Mouse (Mus musculus): ENCODE measurements around the gene Sp2. TPM values are rescaled to one million over a fixed set of nuclear protein-coding genes. Genes with fewer than 3 reads are reported as not detected.
A peak's percentile ranks its signal among the peaks of the same experiment; 100 is the strongest.

Sp2 gene
- total RNA-seq (2021) (10 to 100 TPM; 10.4 to 12.4 TPM), polyA plus RNA-seq (2012; rRNA removed) (10.3 and 12.3 TPM in 2 replicates)
- long read RNA-seq, partial matches to known transcripts = 6 of 17 reads
- long read RNA-seq, other reads (novel, unspliced or antisense) = 9 of 17 reads

GRCm38 (mm10) chr11:96982859-96983258, at the start of gene Sp2:
Sp2 (minus strand) TSS chr11:96982959.
- Histone ChIP-seq H3K27me3 (ENCODE audit: control insufficient read depth, insufficient read depth, low read length) (no peaks in the 10 kb centered on the region; the same call in 1 of the 2 replicates), H3K4me3 (no peak within 1 kb of the TSS), H3K79me2 (replicated peaks; ENCODE audit: control insufficient read depth, insufficient read depth, low read length) (no peaks in the 10 kb centered on the region), H3K27ac (no peak within 1 kb of the TSS), H3K9ac (ENCODE audit: low read depth, low read length) (no peak within 1 kb of the TSS), H3K4me1 (ENCODE audit: control insufficient read depth, insufficient read depth, low read length) (peaks cover 6% of the 10 kb centered on the region), H3K36me3 (ENCODE audit: control insufficient read depth, insufficient read depth, low read length) (no peaks in the 10 kb centered on the region)
- DNase-seq = no peak
- TF ChIP-seq CTCF (IDR thresholded peaks at IDR 0.05) = no peak
- no peak for TF ChIP-seq POLR2A (IDR thresholded peaks at IDR 0.05; ENCODE audit: insufficient read depth, low read depth, low read length)
- TF ChIP-seq EP300 (IDR thresholded peaks at IDR 0.05; ENCODE audit: insufficient read depth, low read depth, low read length) = no peak
- 73% methylated on average over 7 of the region's 7 CpGs for WGBS
- intact Hi-C loops (cut with DNase I) = loop anchor here (1.0 to 5.0 kb wide), 3 partner anchors 39 to 66 kb away; partner anchors contain the start of gene Cdk5rap3

DNA sequence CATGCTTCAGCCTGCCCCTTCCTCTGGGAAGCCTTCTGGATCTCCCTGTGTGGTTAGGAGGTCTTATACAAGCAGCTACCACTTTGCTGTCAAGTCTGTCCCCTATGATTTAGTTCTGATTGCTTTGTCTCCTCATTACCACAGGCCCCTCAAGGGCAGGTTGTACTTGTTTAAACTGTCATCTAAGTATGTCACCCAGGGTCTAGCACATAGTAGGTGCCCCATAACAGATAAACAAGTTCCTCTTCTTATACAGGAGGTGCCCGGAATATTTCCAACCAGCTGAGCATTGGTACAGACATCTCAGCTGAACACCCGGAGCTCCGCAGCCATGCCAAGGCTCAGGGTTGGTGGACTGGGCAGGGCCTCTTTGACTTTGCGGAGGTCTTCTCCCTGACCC, 49.7 kb upstream of the Sp2 start:
- no peak for DNase-seq
- 92% methylated on average over 4 of the region's 4 CpGs for WGBS
- no peaks in the 10 kb centered on the region; the same call in 1 of the 2 replicates for H3K4me1 ChIP-seq (ENCODE audit: control insufficient read depth, insufficient read depth, low read length)
- no peaks in the 10 kb centered on the region for H3K79me2 ChIP-seq (replicated peaks; ENCODE audit: control insufficient read depth, insufficient read depth, low read length)
- H3K27me3 ChIP-seq (ENCODE audit: control insufficient read depth, insufficient read depth, low read length) = no peaks in the 10 kb centered on the region
- no peaks in the 10 kb centered on the region for H3K36me3 ChIP-seq (ENCODE audit: control insufficient read depth, insufficient read depth, low read length)
- no peak overlapping the region for H3K27ac ChIP-seq
- intact Hi-C loops (cut with DNase I) = no loop called here
- no peak overlapping the region for H3K4me3 ChIP-seq
- TF ChIP-seq POLR2A (IDR thresholded peaks at IDR 0.05; ENCODE audit: insufficient read depth, low read depth, low read length) (no peak), CTCF (IDR thresholded peaks at IDR 0.05) (no peak), EP300 (IDR thresholded peaks at IDR 0.05; ENCODE audit: insufficient read depth, low read depth, low read length) (no peak)
- H3K9ac ChIP-seq (ENCODE audit: low read depth, low read length) = no peak overlapping the region

DNA sequence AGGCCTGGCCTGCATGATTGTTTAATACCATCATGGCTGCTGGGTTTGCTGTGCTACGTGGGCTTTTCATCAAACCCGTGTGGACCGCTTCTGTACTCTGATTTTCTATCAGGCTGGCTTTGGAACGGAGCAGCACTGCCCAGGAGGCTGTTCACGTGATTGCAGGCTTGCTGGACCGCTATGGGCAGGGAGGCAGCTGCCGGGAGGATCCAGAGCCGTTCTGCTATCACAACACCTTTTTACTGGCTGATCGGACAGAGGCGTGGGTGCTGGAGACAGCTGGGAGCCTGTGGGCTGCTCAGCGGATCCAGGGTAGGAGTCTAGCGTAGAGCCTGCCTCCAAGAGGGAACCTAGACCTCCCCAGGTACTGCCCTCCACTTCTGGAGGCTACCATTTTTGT, 49.2 kb upstream of the Sp2 start:
- H3K4me3 ChIP-seq = no peak overlapping the region
- H3K27ac ChIP-seq = no peak overlapping the region
- no peak for TF ChIP-seq CTCF (IDR thresholded peaks at IDR 0.05)
- no peak for TF ChIP-seq EP300 (IDR thresholded peaks at IDR 0.05; ENCODE audit: insufficient read depth, low read depth, low read length)
- TF ChIP-seq POLR2A (IDR thresholded peaks at IDR 0.05; ENCODE audit: insufficient read depth, low read depth, low read length) = no peak
- no peak for DNase-seq
- 76% methylated on average over 12 of the region's 12 CpGs for WGBS
- H3K4me1 ChIP-seq (ENCODE audit: control insufficient read depth, insufficient read depth, low read length) = no peaks in the 10 kb centered on the region; the same call in 1 of the 2 replicates
- H3K79me2 ChIP-seq (replicated peaks; ENCODE audit: control insufficient read depth, insufficient read depth, low read length) = no peaks in the 10 kb centered on the region
- intact Hi-C loops (cut with DNase I) = no loop called here
- no peak overlapping the region for H3K9ac ChIP-seq (ENCODE audit: low read depth, low read length)
- H3K27me3 ChIP-seq (ENCODE audit: control insufficient read depth, insufficient read depth, low read length) = no peaks in the 10 kb centered on the region
- no peaks in the 10 kb centered on the region for H3K36me3 ChIP-seq (ENCODE audit: control insufficient read depth, insufficient read depth, low read length)

DNA sequence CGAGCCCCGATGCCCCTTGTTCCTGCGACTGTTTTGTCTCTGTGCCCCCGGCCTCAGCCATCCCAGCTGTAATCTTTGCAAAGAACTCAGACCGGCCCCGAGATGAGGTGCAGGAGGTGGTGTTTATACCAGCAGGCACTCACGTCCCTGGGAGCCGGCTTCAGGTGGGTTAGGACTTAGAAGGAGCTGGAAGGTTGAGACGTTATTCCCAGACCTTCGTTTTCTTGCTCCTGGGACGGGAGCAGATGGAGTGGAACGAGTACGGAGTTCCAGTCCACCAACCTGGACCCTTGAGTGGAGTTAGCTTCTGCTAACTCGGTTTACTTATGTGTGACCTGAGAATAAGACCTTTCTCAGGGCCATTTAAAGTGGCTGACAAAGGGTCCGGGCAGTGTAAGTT, 47.7 kb upstream of the Sp2 start:
- no peak for DNase-seq
- WGBS = 27% methylated on average over 15 of the region's 15 CpGs
- Histone ChIP-seq H3K27me3 (ENCODE audit: control insufficient read depth, insufficient read depth, low read length) (no peaks in the 10 kb centered on the region), H3K27ac (peak overlapping the region; percentile 85), H3K79me2 (replicated peaks; ENCODE audit: control insufficient read depth, insufficient read depth, low read length) (no peaks in the 10 kb centered on the region), H3K4me3 (peak overlapping the region; percentile 70), H3K36me3 (ENCODE audit: control insufficient read depth, insufficient read depth, low read length) (no peaks in the 10 kb centered on the region), H3K9ac (ENCODE audit: low read depth, low read length) (peak overlapping the region; percentile 61), H3K4me1 (ENCODE audit: control insufficient read depth, insufficient read depth, low read length) (no peaks in the 10 kb centered on the region; the same call in 1 of the 2 replicates)
- TF ChIP-seq CTCF (IDR thresholded peaks at IDR 0.05) = no peak
- no peak for TF ChIP-seq EP300 (IDR thresholded peaks at IDR 0.05; ENCODE audit: insufficient read depth, low read depth, low read length)
- TF ChIP-seq POLR2A (IDR thresholded peaks at IDR 0.05; ENCODE audit: insufficient read depth, low read depth, low read length) = no peak
- intact Hi-C loops (cut with DNase I) = no loop called here

DNA sequence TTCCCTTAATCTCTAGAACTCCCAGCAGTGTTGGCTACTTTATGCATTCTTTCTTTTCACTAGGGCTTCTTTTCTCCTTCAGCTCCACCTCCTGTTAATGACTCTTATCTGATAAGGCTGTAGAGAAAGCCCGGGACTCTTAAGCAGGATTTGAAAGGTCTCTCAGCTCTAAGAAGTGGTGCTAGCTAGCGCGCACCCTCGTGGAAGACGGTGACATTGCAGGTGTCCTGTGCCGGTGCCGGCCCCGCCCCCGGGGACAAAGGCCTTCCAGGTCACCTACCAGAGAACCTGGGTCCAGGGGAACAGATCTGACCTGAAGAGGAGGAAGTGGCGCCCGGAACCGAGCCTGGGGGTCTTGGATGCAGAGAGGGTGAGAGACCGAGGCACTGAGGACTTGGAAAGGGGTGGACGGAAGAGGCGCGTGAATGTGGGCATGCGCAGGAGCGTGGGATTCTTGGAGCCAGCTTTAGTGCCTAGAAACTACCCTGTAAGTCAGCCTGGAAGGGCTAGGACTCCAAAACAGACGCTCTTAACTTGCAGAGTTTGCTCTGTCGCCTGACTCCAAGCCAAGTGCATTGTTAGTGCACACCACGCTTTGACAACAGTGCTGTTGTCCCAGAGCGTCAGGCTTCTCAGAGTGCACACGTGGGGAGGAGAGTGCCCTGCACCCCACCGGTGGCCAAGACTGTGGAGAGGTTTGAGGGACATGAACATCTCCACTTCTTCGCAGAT, 47.1 kb upstream of the Sp2 start, which contains the start of gene Scrn2:
TSS of gene Scrn2 (plus strand) at position 253 of the 732 bp plus-strand sequence.
- no peak for TF ChIP-seq EP300 (IDR thresholded peaks at IDR 0.05; ENCODE audit: insufficient read depth, low read depth, low read length)
- no peak for TF ChIP-seq POLR2A (IDR thresholded peaks at IDR 0.05; ENCODE audit: insufficient read depth, low read depth, low read length)

More for the DNA sequence above, 47.1 kb upstream of the Sp2 start, which contains the start of gene Scrn2:
- peak within 1 kb of the TSS; percentile 61 for H3K9ac ChIP-seq (ENCODE audit: low read depth, low read length)
- WGBS = under 1% methylated on average over 25 of the region's 25 CpGs
- H3K4me1 ChIP-seq (ENCODE audit: control insufficient read depth, insufficient read depth, low read length) = no peaks in the 10 kb centered on the region; the same call in 1 of the 2 replicates
- no peaks in the 10 kb centered on the region for H3K27me3 ChIP-seq (ENCODE audit: control insufficient read depth, insufficient read depth, low read length)
- H3K27ac ChIP-seq = peak within 1 kb of the TSS; percentile 85
- intact Hi-C loops (cut with DNase I) = no loop called here
- peak within 1 kb of the TSS; percentile 70 for H3K4me3 ChIP-seq
- H3K79me2 ChIP-seq (replicated peaks; ENCODE audit: control insufficient read depth, insufficient read depth, low read length) = no peaks in the 10 kb centered on the region
- peak; percentile 87 to 93 for DNase-seq
- H3K36me3 ChIP-seq (ENCODE audit: control insufficient read depth, insufficient read depth, low read length) = no peaks in the 10 kb centered on the region
